Mouse (Mus musculus) liver, adult 2 months (tissue): ENCODE measurements around the gene Dytn. TPM values are rescaled to one million over a fixed set of nuclear protein-coding genes. Genes with fewer than 3 reads are reported as not detected.
A peak's percentile ranks its signal among the peaks of the same experiment; 100 is the strongest.
"Not testable (repeated sequence)": the region's sequence is repeated elsewhere in the genome, so short reads cannot be mapped to it uniquely, and the experiment has no call there.

Experiments
- DNase-seq: peaks from one replicate; pipeline ENCODE4 v3.0.0-alpha.2; 2011; ENCODE audit warnings: low read depth, low spot score; ENCODE audit errors: extremely low read depth
- H3K27ac ChIP-seq: fragments of 200-500 bp; replicated peaks from 2 replicates; pipeline ENCODE4 v1.5.1; 2012; ENCODE audit warnings: low read depth, mild to moderate bottlenecking, control low read depth, inconsistent platforms, low read length; ENCODE audit not compliant: insufficient read depth
- H3K27me3 ChIP-seq: fragments of 200-500 bp; 2 replicates; pipeline ENCODE4 v1.6.1; 2012; ENCODE audit warnings: mild to moderate bottlenecking, moderate library complexity, low read length, inconsistent platforms; ENCODE audit not compliant: control insufficient read depth, insufficient read depth
- H3K36me3 ChIP-seq: fragments of 200-500 bp; 2 replicates; pipeline ENCODE4 v1.6.1; 2012; ENCODE audit warnings: low read length, inconsistent platforms; ENCODE audit not compliant: control insufficient read depth, insufficient read depth
- H3K4me1 ChIP-seq: fragments of 200-500 bp; 2 replicates; pipeline ENCODE4 v1.6.1; 2011; ENCODE audit warnings: low read length; ENCODE audit not compliant: control insufficient read depth, insufficient read depth
- H3K4me3 ChIP-seq: fragments of 200-500 bp; 2 replicates; pipeline ENCODE4 v1.5.1; 2011; ENCODE audit warnings: low read depth, mild to moderate bottlenecking, control low read depth, low read length, moderate library complexity; ENCODE audit not compliant: insufficient read depth
- H3K79me2 ChIP-seq: fragments of 200-500 bp; 2 replicates; pipeline ENCODE4 v1.6.1; 2012; ENCODE audit warnings: inconsistent platforms, mild to moderate bottlenecking, low read length, moderate library complexity; ENCODE audit not compliant: control insufficient read depth, insufficient read depth
- H3K9ac ChIP-seq: fragments of 200-500 bp; 2 replicates; pipeline ENCODE4 v1.6.1; 2012; ENCODE audit warnings: low read depth, mild to moderate bottlenecking, control low read depth, inconsistent platforms, low read length
- CTCF ChIP-seq: fragments of 200-500 bp; IDR thresholded peaks from 2 replicates; pipeline ENCODE4 v1.5.1; 2011; ENCODE audit warnings: low read depth, low read length, control low read depth
- POLR2A ChIP-seq: fragments of 200-500 bp; IDR thresholded peaks from 2 replicates; pipeline ENCODE4 v1.6.1; 2011; ENCODE audit warnings: low read length, control low read depth; ENCODE audit not compliant: insufficient read depth; ENCODE audit errors: extremely low read depth
- WGBS: fragments of 180-500 bp; shearing (Covaris S2); methylation state at CpG from one replicate; pipeline ENCODE4 v1.1.7; 2018; 5-methylcytosine and 5-hydroxymethylcytosine counted together
- polyA plus RNA-seq: library from polyadenylated mRNA; depleted of rRNA; stranded (reverse); fragments of >200 nt; gene quantifications from 2 replicates; pipeline ENCODE4 v1.2.3, GENCODE M21; 2012
- total RNA-seq: library from RNA; depleted of rRNA; stranded (reverse); fragments of >200 nt; gene quantifications from 2 replicates; pipeline ENCODE4 v1.2.3, GENCODE M21; 2014

Dytn gene
- total and polyA plus RNA-seq, 2 experiments = not detected

DNA sequence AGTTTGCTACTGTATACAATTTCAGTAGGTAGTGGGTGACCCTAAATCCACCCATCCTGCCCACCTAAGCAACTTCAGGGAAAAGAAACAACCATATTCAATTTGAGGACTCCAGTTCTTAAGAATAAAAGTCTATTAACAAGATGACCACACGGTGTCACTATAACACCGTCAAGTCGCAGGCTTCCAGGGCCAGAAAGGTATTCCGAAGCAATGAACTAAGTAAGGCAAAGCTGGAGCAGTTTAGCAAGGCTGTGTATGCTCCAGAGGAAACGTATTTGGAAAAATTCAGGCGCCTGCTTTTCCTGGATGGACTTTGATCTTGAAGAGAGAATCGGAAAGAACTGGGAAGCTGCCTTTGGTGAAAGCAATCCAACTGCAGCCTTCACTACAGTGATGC is 27.1 kb downstream of the Dytn start:
- H3K36me3 ChIP-seq = no peaks in the 10 kb centered on the region
- WGBS = 2% methylated on average over 7 of the region's 7 CpGs
- H3K27me3 ChIP-seq = no peaks in the 10 kb centered on the region
- TF ChIP-seq POLR2A (no peak), CTCF (peak; percentile 15; the same call in 1 of the 2 replicates)
- DNase-seq = peak; percentile 54
- H3K27ac ChIP-seq = no peak overlapping the region
- H3K79me2 ChIP-seq = no peaks in the 10 kb centered on the region
- no peak overlapping the region for H3K4me3 ChIP-seq
- H3K9ac ChIP-seq = no peak overlapping the region
- no peaks in the 10 kb centered on the region for H3K4me1 ChIP-seq

DNA sequence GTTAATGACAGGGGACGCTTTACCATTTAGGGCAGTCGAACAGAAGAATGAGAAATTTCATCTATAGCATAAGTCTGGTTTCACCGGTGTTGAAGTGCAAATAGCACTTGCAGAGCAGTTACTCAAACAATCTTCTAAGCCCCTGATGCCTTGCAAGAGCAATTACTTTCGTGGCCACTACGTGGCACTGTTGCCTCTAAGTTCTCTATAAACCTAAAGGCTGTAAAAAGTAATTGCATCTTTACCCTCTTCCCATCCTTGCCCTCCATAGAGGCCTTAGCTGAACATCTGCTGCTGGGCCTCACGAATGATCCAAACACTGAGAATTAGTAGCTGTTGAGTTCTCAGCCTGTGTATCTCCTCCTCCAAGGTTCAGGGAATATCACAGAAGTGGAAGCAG is 28.7 kb downstream of the Dytn start:
- Histone ChIP-seq H3K27ac (no peak overlapping the region), H3K4me3 (no peak overlapping the region), H3K27me3 (no peaks in the 10 kb centered on the region), H3K79me2 (no peaks in the 10 kb centered on the region), H3K9ac (no peak overlapping the region), H3K36me3 (no peaks in the 10 kb centered on the region), H3K4me1 (no peaks in the 10 kb centered on the region)
- DNase-seq = peak; percentile 28
- peak; percentile 45 for TF ChIP-seq CTCF
- no peak for TF ChIP-seq POLR2A
- 8% methylated on average over 6 of the region's 6 CpGs for WGBS

DNA sequence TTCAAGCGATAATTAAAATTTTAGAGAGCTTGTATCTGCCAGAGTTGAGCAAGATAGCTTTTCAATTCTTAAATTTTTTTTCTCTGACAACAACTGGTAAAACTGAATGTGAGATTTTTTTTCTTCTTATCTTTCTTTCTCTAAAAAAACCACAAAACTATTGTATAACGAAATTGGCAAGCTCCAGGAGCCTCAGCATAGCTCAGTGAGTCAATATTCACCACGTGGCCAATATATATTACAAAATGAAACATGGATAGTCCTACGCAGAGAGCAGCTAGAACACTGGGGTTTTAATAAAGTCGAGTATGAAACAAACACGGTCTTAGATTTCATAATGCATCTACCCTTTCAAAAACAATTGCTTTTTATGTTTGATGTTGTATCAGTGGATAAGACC is 46.8 kb downstream of the Dytn start:
- H3K9ac ChIP-seq = no peak overlapping the region
- WGBS = 67% methylated on average over 6 of the region's 6 CpGs
- no peaks in the 10 kb centered on the region for H3K79me2 ChIP-seq
- no peak overlapping the region for H3K27ac ChIP-seq
- no peak for DNase-seq
- no peaks in the 10 kb centered on the region for H3K4me1 ChIP-seq
- no peak overlapping the region for H3K4me3 ChIP-seq
- H3K27me3 ChIP-seq = no peaks in the 10 kb centered on the region
- no peaks in the 10 kb centered on the region for H3K36me3 ChIP-seq
- TF ChIP-seq POLR2A (no peak), CTCF (no peak)

DNA sequence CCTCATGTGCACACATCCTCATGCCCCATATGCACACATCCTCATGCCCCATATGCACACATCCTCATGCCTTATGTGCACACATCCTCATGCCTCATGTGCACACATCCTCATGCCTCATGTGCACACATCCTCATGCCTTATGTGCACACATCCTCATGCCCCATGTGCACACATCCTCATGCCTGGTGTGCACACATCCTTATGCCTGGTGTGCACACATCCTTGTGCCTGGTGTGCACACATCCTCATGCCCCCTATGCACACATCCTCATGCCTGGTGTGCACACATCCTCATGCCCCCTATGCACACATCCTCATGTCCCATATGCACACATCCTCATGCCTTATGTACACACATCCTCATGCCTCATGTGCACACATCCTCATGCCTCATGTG is 56.3 kb downstream of the Dytn start:
- H3K27me3 ChIP-seq, H3K9ac ChIP-seq, H3K27ac ChIP-seq, H3K36me3 ChIP-seq, H3K4me3 ChIP-seq, H3K79me2 ChIP-seq, H3K4me1 ChIP-seq, DNase-seq: not testable (repeated sequence)

DNA sequence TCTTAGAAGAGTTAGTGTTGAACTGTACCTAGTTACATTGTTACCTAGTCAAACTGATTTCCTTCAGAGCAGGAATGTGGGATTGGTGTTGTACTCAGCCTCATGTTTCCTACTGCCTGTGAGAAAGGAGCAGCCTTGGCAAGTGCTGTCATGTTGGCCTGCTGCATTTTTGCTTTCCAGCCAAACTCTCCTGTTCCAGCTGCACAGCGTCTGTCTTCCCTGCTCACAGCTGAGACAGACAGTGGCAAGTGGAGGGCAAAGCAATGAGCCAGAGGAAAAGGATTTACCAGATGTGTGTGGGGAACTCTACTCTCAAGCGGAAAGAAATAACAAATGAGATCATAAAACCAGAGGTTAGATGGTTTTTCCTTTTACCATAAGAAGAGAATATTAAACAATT is 58.5 kb downstream of the Dytn start:
- Histone ChIP-seq H3K9ac (no peak overlapping the region), H3K27ac (no peak overlapping the region), H3K27me3 (no peaks in the 10 kb centered on the region), H3K36me3 (no peaks in the 10 kb centered on the region), H3K4me1 (no peaks in the 10 kb centered on the region), H3K4me3 (no peak overlapping the region), H3K79me2 (no peaks in the 10 kb centered on the region)
- TF ChIP-seq POLR2A (no peak), CTCF (no peak)
- DNase-seq = no peak
- WGBS = 58% methylated on average over 2 of the region's 2 CpGs

DNA sequence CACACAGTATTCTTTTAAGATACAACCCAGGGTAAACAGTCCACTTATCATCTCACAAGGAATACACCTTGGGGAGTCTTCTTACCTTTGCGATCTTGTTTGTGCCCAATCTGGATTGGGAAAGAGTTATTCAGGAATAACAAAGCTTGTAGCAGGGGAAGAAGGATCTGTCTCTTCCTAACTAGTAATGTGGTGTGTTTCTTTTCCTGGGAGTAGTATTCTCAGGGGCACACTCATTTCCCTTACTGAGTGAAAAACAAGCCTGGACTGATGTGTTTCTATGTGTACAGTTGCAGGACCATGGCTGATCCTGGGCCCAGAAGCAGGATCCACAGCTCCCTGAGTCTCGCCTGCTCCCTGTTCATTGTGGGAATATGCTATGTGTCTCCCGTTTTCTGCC is 71.1 kb downstream of the Dytn start, which contains the start of gene Gm39653:
Gene Gm39653 (plus strand): TSS at position 301 of the 400 bp plus-strand sequence.
- Histone ChIP-seq H3K36me3 (no peaks in the 10 kb centered on the region), H3K9ac (no peak within 1 kb of the TSS), H3K4me3 (no peak within 1 kb of the TSS), H3K27me3 (no peaks in the 10 kb centered on the region; the same call in 1 of the 2 replicates), H3K4me1 (no peaks in the 10 kb centered on the region), H3K79me2 (no peaks in the 10 kb centered on the region), H3K27ac (no peak within 1 kb of the TSS)
- DNase-seq = no peak
- 75% methylated on average over 3 of the region's 3 CpGs for WGBS
- TF ChIP-seq POLR2A = no peak
- no peak for TF ChIP-seq CTCF
